Mouse (Mus musculus): ENCODE data around the gene Tesk1.
"Not testable (repeated sequence)": the region's sequence is repeated elsewhere in the genome, so short reads cannot be mapped to it uniquely, and the experiment has no call there.

Tesk1 gene

DNA sequence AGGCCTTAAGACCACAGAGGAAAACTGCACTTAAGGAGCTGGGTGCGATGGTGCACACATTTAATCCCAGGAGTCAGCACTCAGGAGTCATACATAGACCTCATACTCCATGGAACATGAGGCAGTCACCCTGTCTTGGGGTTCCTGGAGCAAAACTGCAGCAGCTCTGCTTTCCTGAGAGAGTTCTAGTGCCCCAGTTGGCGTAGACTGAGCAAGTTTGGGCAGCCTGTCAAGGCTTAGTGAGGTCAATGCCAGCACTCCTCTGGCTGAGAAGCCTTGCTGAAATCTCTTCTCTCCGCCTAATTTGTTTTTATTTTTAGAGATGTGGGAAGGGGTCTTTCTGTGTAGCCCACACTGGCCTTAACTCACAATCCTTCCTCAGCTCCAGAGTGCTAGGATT is 6.8 kb downstream of the Tesk1 start:
- in situ Hi-C loops (cut with MboI) = loop anchor here (25.0 kb wide), 1 partner anchor 114 kb away; the partner anchor contains the start of genes Creb3 and Tln1

DNA sequence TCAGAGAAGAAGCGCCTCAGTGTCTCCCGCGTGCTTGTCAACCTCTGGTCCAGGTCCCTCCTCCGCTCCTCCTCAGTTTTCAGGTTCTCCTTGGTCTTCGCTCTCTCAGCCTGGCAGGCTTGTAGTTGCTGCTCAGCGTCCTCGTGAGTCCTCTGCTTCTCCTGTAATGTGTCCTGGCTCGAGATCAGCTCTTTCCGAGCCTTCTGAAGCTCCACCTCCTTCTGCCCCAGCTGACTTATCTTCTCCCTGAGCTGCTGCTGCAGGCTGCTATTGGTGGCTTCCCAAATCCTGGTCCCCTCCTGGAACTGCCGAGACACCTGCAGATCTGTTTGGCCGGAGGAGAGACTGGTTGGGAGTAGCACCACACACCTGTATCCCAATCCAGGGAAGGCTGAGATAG is 10.6 kb downstream of the Tesk1 start:
- in situ Hi-C loops (cut with MboI) = no loop called here

DNA sequence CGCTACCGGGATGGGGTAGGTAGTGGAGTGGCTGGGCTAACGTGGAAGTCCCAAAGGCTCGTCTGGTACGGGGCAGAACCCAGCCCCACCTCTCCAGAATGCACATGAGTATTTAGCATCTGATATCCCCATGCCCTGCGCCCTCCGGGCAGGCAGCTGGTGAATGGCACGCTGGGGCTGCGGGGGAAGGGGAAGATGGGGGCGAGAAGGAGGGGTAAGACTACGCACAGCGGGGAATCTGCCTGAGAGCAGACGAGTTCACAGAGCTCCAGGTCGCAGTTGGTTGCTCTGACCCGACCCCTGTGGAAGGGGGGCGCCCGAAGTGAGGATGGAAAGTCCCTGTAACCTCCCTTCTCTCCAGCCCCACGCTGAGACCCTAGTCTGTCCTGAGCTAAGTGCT is 11.7 kb downstream of the Tesk1 start:
- in situ Hi-C loops (cut with MboI) = no loop called here

DNA sequence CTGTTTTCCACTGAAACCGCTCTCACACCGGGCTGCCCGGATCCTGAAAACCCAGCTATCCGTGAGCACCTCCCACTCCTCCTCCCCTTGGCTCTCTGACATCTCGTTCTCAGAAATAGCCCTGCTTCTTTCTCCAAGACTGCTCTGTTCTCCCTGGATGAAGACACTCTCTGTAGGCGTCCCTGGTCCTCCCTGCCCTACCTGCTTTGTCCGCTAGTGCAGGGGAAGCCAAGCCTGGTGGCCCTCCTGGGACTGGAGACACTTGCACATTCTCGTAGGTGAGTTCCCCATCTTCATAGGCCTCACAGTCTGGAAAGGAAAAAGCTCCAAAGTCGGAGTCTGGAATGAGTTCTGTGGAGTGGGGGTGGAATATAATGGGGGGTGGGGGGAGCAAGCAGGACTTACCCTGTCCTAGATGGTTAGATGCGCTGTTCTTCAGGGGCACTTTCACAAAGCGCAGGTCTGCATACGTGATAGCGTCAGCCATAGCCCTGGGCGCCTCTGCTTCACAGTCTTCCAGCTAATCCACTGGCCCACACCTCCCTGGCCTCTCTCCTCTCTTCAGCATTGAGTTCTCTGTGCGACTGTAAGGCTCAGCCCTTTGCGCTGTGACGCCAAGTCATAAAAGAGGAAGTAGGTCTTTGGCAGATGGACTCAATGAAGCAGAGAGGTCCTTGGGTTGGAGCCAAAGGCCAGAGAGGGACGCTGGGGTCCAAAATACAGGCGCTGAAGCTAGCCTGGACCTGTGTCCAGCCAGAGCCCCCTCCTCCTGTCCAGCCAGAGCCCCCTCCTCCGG is 12.5 kb downstream of the Tesk1 start, which contains the start of gene Cd72:
Gene Cd72, minus strand, starts transcription at position 588 of the 796 bp plus-strand sequence.
- in situ Hi-C loops (cut with MboI) = no loop called here

DNA sequence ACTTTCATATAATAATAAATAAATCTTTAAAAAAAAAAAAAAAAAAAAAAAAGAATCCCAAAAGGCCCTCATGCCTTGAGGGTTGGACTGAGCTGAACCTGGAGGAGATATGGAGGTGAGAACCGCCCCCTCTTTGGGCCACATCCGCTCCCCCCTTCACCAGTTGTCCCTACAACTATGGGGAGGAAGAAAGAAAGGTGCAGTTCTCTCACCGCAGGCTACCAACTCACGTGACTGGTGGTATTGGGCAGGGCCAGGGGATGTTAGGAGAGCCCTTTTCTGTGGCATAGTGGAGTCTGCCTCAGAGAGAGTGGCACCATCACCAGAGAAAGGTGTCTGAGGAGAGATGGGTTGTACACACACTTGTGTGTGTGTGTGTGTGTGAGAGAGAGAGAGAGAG is 14.7 kb downstream of the Tesk1 start:
- in situ Hi-C loops (cut with MboI) = no loop called here

DNA sequence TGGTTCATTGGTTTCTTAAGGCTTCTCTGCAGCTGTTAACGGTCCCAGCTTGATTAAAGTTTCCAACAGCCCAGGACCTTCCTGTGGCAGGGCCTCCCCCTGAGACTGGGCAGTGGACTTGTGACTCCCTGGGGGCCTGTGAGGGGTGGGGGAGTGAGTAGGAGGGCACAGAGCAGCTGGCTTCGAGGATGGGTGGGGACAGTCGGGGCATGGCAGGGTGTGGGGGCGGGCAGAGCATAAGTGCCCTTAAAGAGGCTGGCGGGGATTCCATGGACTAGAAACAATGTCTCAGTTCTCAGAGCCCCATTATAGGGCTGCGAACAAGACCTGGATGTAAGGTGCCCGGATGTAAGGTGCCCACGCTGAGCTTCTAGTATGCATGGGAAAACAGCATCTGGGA is 15.4 kb downstream of the Tesk1 start:
- in situ Hi-C loops (cut with MboI) = no loop called here

DNA sequence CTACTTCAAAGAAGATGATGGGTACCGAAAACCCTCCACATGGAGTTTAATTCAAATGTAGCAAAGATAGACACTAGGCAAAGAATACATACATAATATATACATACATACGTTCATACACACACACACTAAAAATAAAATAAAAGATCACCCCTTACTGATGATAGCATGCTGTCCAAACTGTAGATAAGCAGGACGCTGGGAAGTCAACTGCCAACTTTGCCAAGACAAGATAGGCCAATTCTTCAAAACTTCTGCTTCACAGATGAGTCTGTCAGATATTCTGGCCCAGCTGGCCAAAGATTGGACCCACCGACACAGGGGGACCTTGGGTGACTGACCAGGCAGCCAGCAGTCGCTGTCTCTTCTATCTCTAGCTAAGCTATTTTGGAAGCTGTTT is 21.4 kb downstream of the Tesk1 start:
- in situ Hi-C loops (cut with MboI) = no loop called here

DNA sequence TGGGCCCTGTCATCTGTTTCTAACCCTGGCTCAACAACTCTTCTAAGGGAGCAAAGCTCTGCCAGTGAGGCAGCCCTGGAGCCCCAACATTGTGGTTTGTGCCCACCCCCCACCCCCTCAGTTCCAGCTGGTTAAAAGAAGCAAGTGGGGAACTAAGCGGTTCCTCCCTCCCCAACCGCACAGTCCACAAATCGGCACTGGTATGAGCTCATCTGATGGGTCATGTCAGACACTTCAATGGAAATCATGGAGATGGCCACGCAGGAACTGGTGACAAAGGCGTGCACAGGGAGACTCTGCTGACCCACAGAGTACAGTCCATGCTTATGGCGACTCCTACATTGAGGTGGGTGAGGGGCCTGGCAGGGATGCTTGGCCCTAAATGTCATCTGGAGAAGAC is 24.2 kb downstream of the Tesk1 start:
- in situ Hi-C loops (cut with MboI) = no loop called here

DNA sequence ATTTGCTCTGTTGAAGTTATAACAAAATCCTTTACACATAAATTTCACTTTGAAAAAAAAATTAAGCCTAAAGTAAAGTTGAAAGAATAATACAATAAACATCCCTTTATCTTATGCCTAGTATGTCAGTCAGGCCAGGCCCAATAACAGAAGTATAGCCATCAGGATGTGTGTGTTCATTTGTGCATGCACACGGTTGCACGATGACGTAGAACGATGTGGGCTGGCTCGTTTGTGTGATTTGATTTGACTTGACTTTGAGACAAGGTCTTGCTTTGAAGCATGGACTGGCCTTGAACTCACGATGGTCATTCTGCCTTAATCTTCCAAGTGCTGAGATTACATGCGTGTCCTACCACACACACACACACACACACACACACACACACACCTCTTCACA is 25.1 kb downstream of the Tesk1 start:
- in situ Hi-C loops (cut with MboI) = no loop called here

DNA sequence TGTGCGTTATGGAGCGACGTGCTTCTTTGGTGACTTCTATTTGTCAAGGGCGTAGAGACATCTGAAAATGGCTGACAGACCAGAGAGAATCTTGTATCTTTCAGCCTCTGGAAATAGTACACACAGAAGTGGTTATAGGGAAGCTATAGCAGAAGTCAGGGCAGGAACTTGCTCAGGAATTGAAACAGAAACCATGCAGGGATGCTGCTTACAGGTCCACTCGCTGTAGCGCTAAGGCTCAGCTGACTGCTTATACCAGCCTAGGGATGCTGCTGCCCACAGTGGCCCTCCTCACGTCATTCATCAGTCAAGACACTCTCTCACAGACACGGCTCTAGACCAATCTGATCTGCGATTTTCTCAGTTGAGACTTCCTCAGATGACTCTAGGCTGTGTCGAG is 28.6 kb downstream of the Tesk1 start:
- in situ Hi-C loops (cut with MboI) = no loop called here

DNA sequence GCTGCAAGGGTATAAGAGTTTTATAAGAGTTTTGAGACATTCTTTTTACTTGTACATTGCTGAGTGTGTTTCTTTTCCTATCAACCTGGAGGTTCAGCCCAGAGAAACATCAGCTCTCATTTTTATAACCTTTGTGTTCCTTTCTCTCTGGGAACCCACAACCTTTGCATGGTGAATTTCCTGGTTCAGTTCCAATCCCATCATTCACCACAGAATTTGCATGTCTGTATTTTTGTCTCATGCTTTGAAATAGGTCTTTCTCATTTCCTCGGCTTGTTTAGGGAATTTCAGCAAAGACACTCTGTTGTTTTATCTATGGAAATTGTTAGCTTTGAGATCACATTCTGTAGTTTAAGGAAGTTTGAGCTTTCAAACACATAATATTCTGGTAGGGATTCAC is 31.9 kb downstream of the Tesk1 start:
- in situ Hi-C loops (cut with MboI) = no loop called here

DNA sequence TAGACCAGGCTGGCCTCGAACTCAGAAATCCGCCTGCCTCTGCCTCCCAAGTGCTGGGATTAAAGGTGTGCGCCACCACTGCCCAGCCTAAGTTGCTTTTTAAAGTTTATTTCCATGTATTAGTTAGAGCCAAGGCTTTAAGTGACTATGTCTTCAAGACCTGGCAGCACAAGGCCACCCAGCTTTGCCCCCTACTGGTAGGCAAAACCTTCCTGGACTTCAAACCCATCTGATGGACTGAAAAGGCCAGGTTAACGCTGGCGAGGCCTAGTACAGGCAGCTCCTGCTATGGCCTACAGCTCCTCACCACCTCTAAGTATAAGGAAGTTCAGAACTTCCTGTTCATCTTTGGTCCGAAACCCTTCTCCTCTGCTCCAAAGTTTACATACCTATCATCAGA is 34.9 kb downstream of the Tesk1 start:
- in situ Hi-C loops (cut with MboI) = no loop called here

DNA sequence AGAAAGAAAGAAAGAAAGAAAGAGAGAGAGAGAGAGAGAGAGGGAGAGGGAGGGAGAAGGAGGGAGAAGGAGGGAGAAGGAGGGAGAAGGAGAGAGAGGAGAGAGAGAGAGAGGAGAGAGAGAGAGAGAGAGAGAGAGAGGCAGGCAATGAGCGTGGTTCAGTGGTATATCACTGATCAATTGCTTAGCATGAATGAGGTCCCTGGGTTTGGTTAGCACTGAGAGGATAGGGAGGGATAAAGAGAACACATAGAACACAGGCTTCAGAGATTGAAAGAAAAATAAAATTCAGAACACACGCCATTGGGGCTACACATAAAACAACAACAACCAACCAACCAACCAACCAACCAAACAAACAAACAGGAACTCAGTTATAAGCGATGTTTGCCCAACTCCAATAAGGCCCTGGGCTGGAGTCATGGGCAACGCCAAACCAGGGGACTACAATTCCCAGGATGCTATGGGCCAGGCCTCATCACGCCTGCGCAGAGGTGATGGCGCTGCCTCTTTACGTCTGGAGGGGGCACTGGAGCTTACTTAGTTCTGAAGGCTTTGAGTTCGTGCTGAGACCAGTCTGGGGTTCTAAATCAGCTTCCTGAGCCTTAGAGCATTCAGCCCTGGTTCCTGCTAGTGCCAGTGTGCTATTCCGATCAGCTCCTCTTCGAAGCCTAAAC is 36.3 kb downstream of the Tesk1 start:
- in situ Hi-C loops (cut with MboI) = no loop called here

DNA sequence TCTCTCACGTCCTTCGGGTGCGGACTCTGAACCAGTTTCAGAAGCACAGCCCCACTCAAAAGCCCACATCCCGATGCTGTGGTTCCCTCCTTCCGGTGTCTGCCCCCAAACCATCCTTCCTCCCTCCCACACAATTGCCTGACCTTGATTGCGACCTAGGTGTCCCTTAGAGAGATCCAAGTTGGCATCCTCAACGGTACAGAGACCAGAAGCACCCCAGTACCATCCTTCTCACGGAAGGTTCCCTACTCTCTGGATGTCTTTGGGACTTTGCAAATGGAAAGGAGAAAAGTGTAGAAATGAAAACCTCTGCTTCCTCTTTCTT is 36.8 kb downstream of the Tesk1 start:
- in situ Hi-C loops (cut with MboI) = no loop called here

DNA sequence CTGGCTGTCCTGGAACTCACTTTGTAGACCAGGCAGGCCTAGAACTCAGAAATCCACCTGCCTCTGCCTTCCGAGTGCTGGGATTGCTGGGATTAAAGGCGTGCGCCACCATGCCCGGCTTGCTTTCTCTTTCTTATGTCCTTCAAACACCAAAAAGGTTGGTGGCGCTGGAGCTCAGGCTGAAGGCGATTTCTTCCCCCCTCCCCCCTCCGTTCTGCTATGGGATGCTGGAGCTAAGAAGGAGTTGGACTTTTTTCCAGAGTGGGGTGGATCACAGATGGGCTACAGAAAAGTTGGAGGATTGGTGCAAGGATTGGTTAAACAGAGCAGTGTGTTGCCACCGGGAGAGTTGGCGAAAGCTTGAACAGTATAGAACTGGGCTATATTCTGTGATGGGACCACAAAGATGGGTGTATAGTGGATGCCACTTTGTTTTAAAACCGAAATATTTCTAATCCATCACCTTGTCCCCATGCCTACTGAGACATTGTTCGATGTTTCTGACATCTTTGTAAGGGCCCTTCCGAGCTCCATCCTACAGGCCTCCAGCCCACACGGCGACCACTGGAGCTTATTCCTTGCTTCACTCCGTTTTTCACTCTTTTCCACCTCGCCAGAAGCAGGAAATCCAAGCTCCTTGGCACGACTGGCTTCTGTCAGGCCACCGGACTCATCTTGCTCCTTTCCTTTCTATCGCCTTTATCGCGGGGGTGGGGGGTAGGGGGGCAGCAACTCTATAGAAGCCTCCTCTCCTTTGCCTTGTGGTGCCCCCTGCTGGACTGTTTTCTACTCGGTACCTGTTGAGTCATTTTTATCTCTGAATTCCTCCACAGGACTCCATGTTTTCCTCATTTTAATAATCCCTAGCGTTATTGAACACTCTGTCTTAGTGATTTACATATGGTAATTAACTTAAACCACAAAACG is 37.4 kb downstream of the Tesk1 start:
- in situ Hi-C loops (cut with MboI) = no loop called here

DNA sequence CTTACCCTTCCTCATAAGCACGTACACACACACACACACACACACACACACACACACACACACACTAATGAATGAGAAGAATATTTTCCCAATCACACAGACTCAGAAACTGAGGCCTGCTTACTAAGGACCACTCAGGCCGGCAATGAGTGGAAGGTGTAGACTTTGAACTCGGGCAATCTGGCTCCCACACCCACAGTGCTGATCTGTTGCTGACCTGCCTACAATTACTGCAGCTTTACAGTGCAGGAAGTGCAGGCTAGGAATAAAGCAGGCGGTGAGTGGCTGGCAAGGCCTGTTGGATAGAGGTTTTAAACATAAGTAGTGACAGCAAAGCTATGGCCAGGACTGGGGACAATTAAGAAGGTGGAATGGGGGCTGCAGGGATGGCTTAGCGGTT is 39.2 kb downstream of the Tesk1 start:
- in situ Hi-C loops (cut with MboI) = loop anchor here (5.0 kb wide), 1 partner anchor 39 kb away; the partner anchor contains the start of gene Tesk1

DNA sequence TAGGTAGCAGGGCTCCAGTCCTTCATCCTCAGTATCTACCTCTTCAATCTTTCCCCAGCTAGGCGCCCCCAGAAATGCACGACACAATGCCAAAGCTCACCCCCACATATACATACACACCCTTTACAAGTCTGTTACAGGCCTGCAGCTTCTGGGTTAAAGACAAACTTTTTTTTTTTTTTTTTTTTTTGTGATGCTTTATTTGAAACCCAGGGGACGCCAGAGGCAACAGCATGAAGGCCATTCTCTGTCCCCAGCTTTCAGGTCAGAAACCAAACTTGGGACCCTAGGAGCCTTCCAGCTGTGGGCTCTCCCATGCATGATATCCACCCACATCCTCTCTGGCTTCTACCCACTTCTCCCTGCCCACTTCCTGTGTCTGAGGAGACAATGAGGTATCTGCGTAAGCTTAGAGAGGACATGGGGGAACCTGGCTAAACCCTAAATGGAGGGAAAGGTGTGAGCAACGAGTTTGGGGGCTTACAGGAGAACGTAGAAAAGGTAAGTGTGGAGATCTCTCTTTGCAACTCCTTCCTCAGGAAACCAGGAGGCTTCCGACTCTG is 40.2 kb downstream of the Tesk1 start:
- in situ Hi-C loops (cut with MboI) = loop anchor here (5.0 kb wide), 1 partner anchor 40 kb away; the partner anchor contains the start of gene Tesk1

DNA sequence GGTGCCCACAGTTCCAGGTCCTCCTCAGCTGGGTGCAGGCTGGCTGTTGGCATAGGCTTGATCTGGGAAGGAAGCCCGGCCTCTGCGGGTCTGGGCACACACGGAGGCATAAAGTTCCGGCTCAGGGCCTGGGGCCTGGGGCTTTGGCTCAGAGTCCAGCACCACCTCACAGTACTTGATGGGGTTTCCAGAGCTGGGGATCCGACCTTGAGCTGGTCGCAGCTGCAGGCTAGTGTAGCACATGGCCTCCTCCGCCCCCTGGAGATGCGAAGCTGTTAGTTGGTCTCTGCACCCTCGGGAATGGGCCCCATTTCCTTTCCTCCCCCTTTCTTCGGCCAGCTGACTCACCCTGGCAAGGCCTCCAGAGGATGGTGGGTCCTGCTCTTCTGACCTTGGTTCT is 40.9 kb downstream of the Tesk1 start:
- in situ Hi-C loops (cut with MboI) = loop anchor here (5.0 kb wide), 1 partner anchor 40 kb away; the partner anchor contains the start of gene Tesk1

DNA sequence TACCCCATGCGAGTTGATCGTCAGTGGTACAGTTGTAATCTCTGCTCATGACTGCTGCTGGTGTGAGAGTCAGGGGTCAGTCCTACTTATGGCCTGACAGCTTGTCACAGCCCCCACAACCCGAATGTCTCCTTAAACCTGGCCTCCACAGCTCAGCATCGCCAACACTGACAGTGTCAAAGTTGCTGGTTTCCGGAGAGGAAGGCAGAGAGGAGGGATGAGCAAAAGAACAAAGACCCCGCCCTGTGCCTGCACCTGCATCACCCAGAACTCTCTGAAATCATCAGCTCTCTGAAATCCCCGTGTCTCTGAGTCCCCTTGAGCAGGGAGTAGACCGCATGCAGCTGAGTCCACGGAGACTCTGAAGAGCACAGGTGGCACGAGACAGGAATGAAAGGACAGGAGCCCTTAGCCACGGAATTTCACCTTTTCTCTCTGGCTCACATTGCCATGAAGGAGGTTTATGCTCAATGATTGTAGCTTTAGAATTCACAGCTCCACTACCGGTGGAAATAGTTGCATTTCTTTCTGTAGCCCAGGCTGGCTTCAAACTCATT is 41.9 kb downstream of the Tesk1 start, which contains the start of gene Sit1:
Gene Sit1, minus strand, starts transcription at position 200 of the 557 bp plus-strand sequence.
- in situ Hi-C loops (cut with MboI) = loop anchor here (5.0 kb wide), 1 partner anchor 41 kb away; the partner anchor contains the start of gene Tesk1

DNA sequence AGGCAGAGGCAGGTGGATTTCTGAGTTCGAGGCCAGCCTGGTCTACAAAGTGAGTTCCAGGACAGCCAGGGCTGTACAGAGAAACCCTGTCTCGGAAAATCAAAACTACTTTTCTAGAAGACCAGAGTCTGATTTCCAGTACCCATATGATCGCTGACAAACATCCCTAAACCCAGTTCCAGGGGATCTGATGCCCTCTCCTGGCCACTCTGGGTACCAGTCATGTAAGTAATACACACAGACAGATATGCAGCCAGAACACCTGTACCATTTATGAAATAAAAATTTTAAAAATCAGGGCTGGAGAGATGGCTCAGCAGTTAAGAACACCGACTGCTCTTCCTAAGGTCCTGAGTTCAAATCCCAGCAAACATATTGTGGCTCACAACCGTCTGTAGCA is 43.9 kb downstream of the Tesk1 start:
- in situ Hi-C loops (cut with MboI) = not testable (repeated sequence)

DNA sequence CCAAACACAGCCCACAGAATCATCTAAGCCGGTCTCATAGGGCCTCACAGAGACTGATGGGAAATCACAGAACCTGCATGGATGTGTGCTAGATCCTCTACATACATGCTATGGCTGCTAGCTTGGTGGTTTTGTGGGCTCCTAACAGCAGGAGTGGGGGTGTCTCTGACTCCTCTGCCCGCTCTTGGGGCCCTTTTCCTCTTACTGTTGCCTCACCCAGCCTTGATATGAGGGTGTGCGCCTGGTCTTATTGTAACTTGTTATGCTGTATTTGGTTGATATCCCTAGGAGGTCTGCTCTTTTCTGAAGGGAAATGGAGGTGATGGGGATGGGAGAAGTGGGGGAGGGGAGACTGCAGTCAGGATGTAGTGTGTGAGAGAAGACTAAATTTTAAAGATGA is 47.9 kb downstream of the Tesk1 start:
- in situ Hi-C loops (cut with MboI) = no loop called here
